Mouse (Mus musculus) brain, embryonic 14.5 days (tissue): ENCODE data around the gene Gnpnat1. TPM values are rescaled to one million over a fixed set of nuclear protein-coding genes. Genes with fewer than 3 reads are reported as not detected.
A peak's percentile ranks its signal among the peaks of the same experiment; 100 is the strongest.

Experiments used
- DNase-seq: peaks from one replicate; pipeline ENCODE4 v3.0.0-alpha.2; 2011; ENCODE audit warnings: low read depth
- CTCF ChIP-seq: fragments of 200-500 bp; IDR thresholded peaks from 2 replicates; pipeline ENCODE4 v1.5.1; 2012; ENCODE audit warnings: inconsistent platforms, mild to moderate bottlenecking, moderate library complexity, borderline replicate concordance; ENCODE audit not compliant: insufficient read depth, insufficient read length; ENCODE audit errors: extremely low read depth
- POLR2A ChIP-seq: fragments of 200-500 bp; IDR thresholded peaks from 2 replicates; pipeline ENCODE4 v1.6.1; 2012; ENCODE audit warnings: mild to moderate bottlenecking, inconsistent platforms, borderline replicate concordance; ENCODE audit not compliant: poor library complexity, insufficient read depth, insufficient read length, severe bottlenecking; ENCODE audit errors: extremely low read depth
- polyA plus RNA-seq: library from polyadenylated mRNA; depleted of rRNA; stranded (reverse); fragments of >200 nt; gene quantifications from 2 replicates; pipeline ENCODE4 v1.2.3, GENCODE M21; 2012; rRNA removed

Gene Gnpnat1
- polyA plus RNA-seq, 1 experiment: 12.5 TPM

GRCm38 (mm10) chr14:45385596-45385995 is 19.1 kb downstream of the Gnpnat1 start:
- TF ChIP-seq CTCF: no peak

GRCm38 (mm10) chr14:45382912-45383311 is 21.8 kb downstream of the Gnpnat1 start:
- DNase-seq: no peak
- peak; percentile 22; the same call in 1 of the 2 replicates for TF ChIP-seq CTCF
- no peak for TF ChIP-seq POLR2A

More at GRCm38 (mm10) chr14:45385596-45385995, 19.1 kb downstream of the Gnpnat1 start:
- DNase-seq: no peak

GRCm38 (mm10) chr14:45380756-45381155 is 24.0 kb downstream of the Gnpnat1 start:
- DNase-seq: no peak
- no peak for TF ChIP-seq CTCF
- TF ChIP-seq POLR2A: no peak

GRCm38 (mm10) chr14:45378771-45379170 is 25.9 kb downstream of the Gnpnat1 start:
- TF ChIP-seq POLR2A (no peak), CTCF (no peak)
- no peak for DNase-seq

GRCm38 (mm10) chr14:45365196-45365587 is 39.5 kb downstream of the Gnpnat1 start:
- no peak for DNase-seq
- TF ChIP-seq CTCF: no peak
- TF ChIP-seq POLR2A: no peak

- DNase-seq: peak; percentile 82
Observed at GRCm38 (mm10) chr14:45364211-45365195, 40.2 kb downstream of the Gnpnat1 start.

GRCm38 (mm10) chr14:45350931-45351859 is 53.5 kb downstream of the Gnpnat1 start, which contains the start of gene Styx:
TSS of gene Styx (plus strand) at chr14:45351093.
- peak; percentile 57; the same call in 1 of the 2 replicates for TF ChIP-seq POLR2A
- no peak for TF ChIP-seq CTCF
- peak; percentile 97 for DNase-seq

More at GRCm38 (mm10) chr14:45364211-45365195, 40.2 kb downstream of the Gnpnat1 start:
- TF ChIP-seq POLR2A: no peak
- TF ChIP-seq CTCF: no peak

- DNase-seq: peak; percentile 98
- TF ChIP-seq CTCF (peak; percentile 92), POLR2A (peak; percentile 59; the same call in 1 of the 2 replicates)
Observed at GRCm38 (mm10) chr14:45329589-45330181, 75.0 kb downstream of the Gnpnat1 start, which contains the start of gene Psmc6. TSS of gene Psmc6 (plus strand) at chr14:45329788.

- DNase-seq: no peak
- TF ChIP-seq POLR2A: no peak
- TF ChIP-seq CTCF: no peak
Observed at GRCm38 (mm10) chr14:45329018-45329588, 75.6 kb downstream of the Gnpnat1 start.

- no peak for DNase-seq
- TF ChIP-seq POLR2A (no peak), CTCF (no peak)
Observed at GRCm38 (mm10) chr14:45328072-45328713, 76.5 kb downstream of the Gnpnat1 start.

Other genes starting within 250 kb of the Gnpnat1 start
- gene Gpr137c, start 185.2 kb downstream of the Gnpnat1 start, polyA plus RNA-seq: 28.2 and 30.9 TPM in 2 replicates
- 20.7 and 24.2 TPM in 2 replicates for gene Txndc16, start 184.6 kb downstream of the Gnpnat1 start, polyA plus RNA-seq
- 20.2 and 23.4 TPM in 2 replicates for gene Ero1l, start 86.1 kb downstream of the Gnpnat1 start, polyA plus RNA-seq
- 116 and 132 TPM in 2 replicates for gene Psmc6, start 75.1 kb downstream of the Gnpnat1 start, polyA plus RNA-seq
- gene Styx, start 53.8 kb downstream of the Gnpnat1 start, polyA plus RNA-seq: 22.9 and 25.4 TPM in 2 replicates
- 44.8 and 46.3 TPM in 2 replicates for gene Fermt2, start 125.2 kb upstream of the Gnpnat1 start, polyA plus RNA-seq